Mouse (Mus musculus): Measurements from ENCODE around the gene Rab26. TPM values are rescaled to one million over a fixed set of nuclear protein-coding genes. Genes with fewer than 3 reads are reported as not detected.

Gene Rab26
- 0.42 TPM for polyA plus RNA-seq (2012; fragmentation: generic; extraction: Trizol)
- long read RNA-seq, experiment 1, partial matches to known transcripts = 0 of 1 reads
- long read RNA-seq, experiment 1, other reads (novel, unspliced or antisense) = 0 of 1 reads
- long read RNA-seq, experiment 2, partial matches to known transcripts = 0 of 1 reads
- long read RNA-seq, experiment 2, other reads (novel, unspliced or antisense) = 0 of 1 reads

DNA sequence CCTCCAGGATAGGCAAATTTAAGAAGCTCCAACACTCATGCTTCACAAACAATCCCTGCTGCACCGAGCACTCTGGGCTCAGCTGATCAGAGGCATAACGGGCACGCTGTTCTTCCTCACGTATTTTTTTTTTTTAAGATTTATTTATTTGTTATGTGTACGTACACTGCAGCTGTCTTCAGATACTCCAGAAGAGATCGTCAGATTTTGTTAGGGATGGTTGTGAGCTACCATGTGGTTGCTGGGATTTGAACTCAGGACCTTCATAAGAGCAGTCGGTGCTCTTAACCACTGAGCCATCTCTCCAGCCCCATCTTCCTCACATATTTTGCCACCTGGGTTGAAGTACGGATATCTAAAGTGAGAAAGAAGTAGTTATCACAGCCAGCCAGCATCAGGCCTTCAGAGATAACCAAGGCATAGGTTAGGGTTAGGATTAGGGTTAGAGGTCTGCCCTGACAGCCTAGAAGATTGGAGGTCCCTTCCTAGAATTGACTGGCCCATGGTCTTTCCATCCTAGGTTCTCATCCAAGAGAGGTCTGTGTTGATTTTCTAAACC is at the start of gene Rab26:
Gene Rab26, minus strand, starts transcription at position 51 of the 559 bp plus-strand sequence.
- H3K27me3 ChIP-seq (ENCODE audit: control insufficient read depth, insufficient read depth, insufficient read length) = no peaks in the 10 kb centered on the region
- H3K4me3 ChIP-seq (ENCODE audit: insufficient read depth, poor library complexity, severe bottlenecking) = no peak within 1 kb of the TSS
- peaks cover 8% of the 10 kb centered on the region for H3K36me3 ChIP-seq (ENCODE audit: control insufficient read depth, insufficient read depth)
- H3ac ChIP-seq (ENCODE audit: control insufficient read depth, insufficient read length, low read depth) = no peak within 1 kb of the TSS
- H3K79me2 ChIP-seq (ENCODE audit: control insufficient read depth, insufficient read depth) = peaks cover 8% of the 10 kb centered on the region
- H3K79me3 ChIP-seq (ENCODE audit: low read depth) = peaks cover 6% of the 10 kb centered on the region
- TF ChIP-seq USF1 (IDR thresholded peaks at IDR 0.05; ENCODE audit: low read depth) = no peak
- TF ChIP-seq FOSL1 (IDR thresholded peaks at IDR 0.05; ENCODE audit: insufficient read depth, low read length, poor library complexity, severe bottlenecking) = no peak

- Histone ChIP-seq H3K79me2 (ENCODE audit: control insufficient read depth, insufficient read depth) (no peaks in the 10 kb centered on the region), H3ac (ENCODE audit: control insufficient read depth, insufficient read length, low read depth) (no peak overlapping the region), H3K4me3 (ENCODE audit: insufficient read depth, poor library complexity, severe bottlenecking) (no peak overlapping the region), H3K27me3 (ENCODE audit: control insufficient read depth, insufficient read depth, insufficient read length) (no peaks in the 10 kb centered on the region), H3K36me3 (ENCODE audit: control insufficient read depth, insufficient read depth) (peaks cover 32% of the 10 kb centered on the region), H3K79me3 (ENCODE audit: low read depth) (no peaks in the 10 kb centered on the region)
- no peak for TF ChIP-seq MYOG (IDR thresholded peaks at IDR 0.05; ENCODE audit: control insufficient read depth, extremely low read depth, insufficient read length)
- TF ChIP-seq MYOD1 (IDR thresholded peaks at IDR 0.05; ENCODE audit: control insufficient read depth, insufficient read length, low read depth) = no peak
- TF ChIP-seq FOSL1 (IDR thresholded peaks at IDR 0.05; ENCODE audit: insufficient read depth, low read length, poor library complexity, severe bottlenecking) = no peak
Measured at GRCm38 (mm10) chr17:24580287-24580686, 46.3 kb upstream of the Rab26 start.

DNA sequence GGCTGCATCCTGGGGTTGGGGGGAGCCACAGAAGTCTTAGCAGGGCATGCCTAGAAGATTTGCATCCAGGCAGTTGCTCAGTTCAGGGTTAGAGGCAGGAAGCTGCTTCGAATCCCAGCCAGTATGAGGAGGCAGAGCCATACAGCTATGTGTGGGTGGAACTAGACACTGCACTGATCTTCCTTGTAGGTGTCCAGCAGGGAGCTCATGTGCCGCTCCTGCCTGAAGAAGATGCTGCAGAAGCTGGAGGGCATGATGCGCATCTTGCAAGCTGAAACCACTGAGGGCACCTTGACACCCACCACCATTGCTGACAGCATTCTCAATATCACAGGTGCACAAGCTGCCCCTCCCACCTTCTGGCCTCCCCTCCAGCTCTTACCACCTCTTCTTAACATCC is 45.5 kb upstream of the Rab26 start:
- H3K27me3 ChIP-seq (ENCODE audit: control insufficient read depth, insufficient read depth, insufficient read length) = no peaks in the 10 kb centered on the region
- TF ChIP-seq USF1 (IDR thresholded peaks at IDR 0.05; ENCODE audit: low read depth) = no peak
- no peak for TF ChIP-seq FOSL1 (IDR thresholded peaks at IDR 0.05; ENCODE audit: insufficient read depth, low read length, poor library complexity, severe bottlenecking)
- TF ChIP-seq MAX (IDR thresholded peaks at IDR 0.05) = no peak
- TF ChIP-seq MYOG (IDR thresholded peaks at IDR 0.05; ENCODE audit: control insufficient read depth, extremely low read depth, insufficient read length) = no peak
- no peak for TF ChIP-seq MYOD1 (IDR thresholded peaks at IDR 0.05; ENCODE audit: control insufficient read depth, insufficient read length, low read depth)
- no peak for TF ChIP-seq CTCF (IDR thresholded peaks at IDR 0.05; ENCODE audit: control insufficient read depth, insufficient read depth, insufficient read length)
- TF ChIP-seq CEBPB (IDR thresholded peaks at IDR 0.05; ENCODE audit: low read depth) = no peak
- no peak overlapping the region for H3K4me3 ChIP-seq (ENCODE audit: insufficient read depth, poor library complexity, severe bottlenecking)
- H3K79me2 ChIP-seq (ENCODE audit: control insufficient read depth, insufficient read depth) = no peaks in the 10 kb centered on the region
- H3K36me3 ChIP-seq (ENCODE audit: control insufficient read depth, insufficient read depth) = peaks cover 32% of the 10 kb centered on the region
- no peak overlapping the region for H3ac ChIP-seq (ENCODE audit: control insufficient read depth, insufficient read length, low read depth)
- no peaks in the 10 kb centered on the region for H3K79me3 ChIP-seq (ENCODE audit: low read depth)

DNA sequence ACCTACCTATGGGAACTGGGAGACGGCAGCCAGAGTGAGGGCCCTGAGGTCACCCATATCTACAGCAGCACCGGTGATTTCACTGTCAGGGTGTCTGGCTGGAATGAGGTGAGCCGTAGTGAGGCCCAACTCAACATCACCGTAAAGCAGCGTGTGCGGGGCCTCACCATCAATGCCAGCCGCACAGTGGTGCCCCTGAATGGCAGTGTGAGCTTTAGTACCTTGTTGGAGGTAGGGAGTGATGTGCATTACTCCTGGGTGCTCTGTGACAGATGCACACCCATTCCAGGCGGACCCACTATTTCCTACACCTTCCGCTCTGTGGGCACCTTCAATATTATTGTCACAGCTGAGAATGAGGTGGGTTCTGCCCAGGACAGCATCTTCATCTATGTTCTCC is 39.8 kb upstream of the Rab26 start:
- no peaks in the 10 kb centered on the region for H3K27me3 ChIP-seq (ENCODE audit: control insufficient read depth, insufficient read depth, insufficient read length)
- H3K36me3 ChIP-seq (ENCODE audit: control insufficient read depth, insufficient read depth) = peaks cover 42% of the 10 kb centered on the region
- H3K79me2 ChIP-seq (ENCODE audit: control insufficient read depth, insufficient read depth) = no peaks in the 10 kb centered on the region
- no peak overlapping the region for H3K4me3 ChIP-seq (ENCODE audit: insufficient read depth, poor library complexity, severe bottlenecking)
- H3ac ChIP-seq (ENCODE audit: control insufficient read depth, insufficient read length, low read depth) = no peak overlapping the region
- no peak for TF ChIP-seq FOSL1 (IDR thresholded peaks at IDR 0.05; ENCODE audit: insufficient read depth, low read length, poor library complexity, severe bottlenecking)
- TF ChIP-seq MYOG (IDR thresholded peaks at IDR 0.05; ENCODE audit: control insufficient read depth, extremely low read depth, insufficient read length) = no peak
- no peak for TF ChIP-seq MYOD1 (IDR thresholded peaks at IDR 0.05; ENCODE audit: control insufficient read depth, insufficient read length, low read depth)
- TF ChIP-seq MAX (IDR thresholded peaks at IDR 0.05) = no peak
- TF ChIP-seq USF1 (IDR thresholded peaks at IDR 0.05; ENCODE audit: low read depth) = no peak
- TF ChIP-seq CEBPB (IDR thresholded peaks at IDR 0.05; ENCODE audit: low read depth) = no peak
- TF ChIP-seq CTCF (IDR thresholded peaks at IDR 0.05; ENCODE audit: control insufficient read depth, insufficient read depth, insufficient read length) = no peak
- H3K79me3 ChIP-seq (ENCODE audit: low read depth) = no peaks in the 10 kb centered on the region

- no peaks in the 10 kb centered on the region for H3K27me3 ChIP-seq (ENCODE audit: control insufficient read depth, insufficient read depth, insufficient read length)
- peaks cover 43% of the 10 kb centered on the region for H3K36me3 ChIP-seq (ENCODE audit: control insufficient read depth, insufficient read depth)
- H3K79me3 ChIP-seq (ENCODE audit: low read depth) = no peaks in the 10 kb centered on the region
- no peak overlapping the region for H3ac ChIP-seq (ENCODE audit: control insufficient read depth, insufficient read length, low read depth)
- no peak overlapping the region for H3K4me3 ChIP-seq (ENCODE audit: insufficient read depth, poor library complexity, severe bottlenecking)
- H3K79me2 ChIP-seq (ENCODE audit: control insufficient read depth, insufficient read depth) = peaks cover 6% of the 10 kb centered on the region
- TF ChIP-seq FOSL1 (IDR thresholded peaks at IDR 0.05; ENCODE audit: insufficient read depth, low read length, poor library complexity, severe bottlenecking) (no peak), MYOG (IDR thresholded peaks at IDR 0.05; ENCODE audit: control insufficient read depth, extremely low read depth, insufficient read length) (no peak), MAX (IDR thresholded peaks at IDR 0.05) (no peak), USF1 (IDR thresholded peaks at IDR 0.05; ENCODE audit: low read depth) (no peak), CTCF (IDR thresholded peaks at IDR 0.05; ENCODE audit: control insufficient read depth, insufficient read depth, insufficient read length) (no peak), CEBPB (IDR thresholded peaks at IDR 0.05; ENCODE audit: low read depth) (no peak)
Measured at GRCm38 (mm10) chr17:24572651-24573245, 38.7 kb upstream of the Rab26 start.

DNA sequence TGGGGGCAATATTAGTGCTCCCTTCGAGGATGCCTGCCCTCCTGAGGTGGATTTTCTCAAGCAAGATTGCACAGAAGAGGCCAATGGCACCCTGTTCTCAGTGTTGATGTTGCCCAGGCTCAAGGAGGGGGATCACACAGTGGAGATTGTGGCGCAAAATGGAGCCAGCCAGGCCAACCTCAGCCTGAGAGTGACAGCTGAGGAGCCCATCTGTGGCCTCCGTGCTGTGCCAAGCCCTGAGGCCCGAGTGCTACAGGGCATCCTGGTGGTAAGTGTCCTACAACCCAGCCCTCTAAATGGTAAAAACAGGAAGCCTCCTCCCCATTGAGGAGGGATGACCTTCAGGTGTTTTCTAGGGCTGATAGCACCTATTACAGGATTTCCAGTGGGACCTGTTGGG is 35.8 kb upstream of the Rab26 start:
- Histone ChIP-seq H3K36me3 (ENCODE audit: control insufficient read depth, insufficient read depth) (peaks cover 70% of the 10 kb centered on the region), H3K4me3 (ENCODE audit: insufficient read depth, poor library complexity, severe bottlenecking) (no peak overlapping the region), H3K79me3 (ENCODE audit: low read depth) (no peaks in the 10 kb centered on the region), H3K79me2 (ENCODE audit: control insufficient read depth, insufficient read depth) (peaks cover 26% of the 10 kb centered on the region), H3K27me3 (ENCODE audit: control insufficient read depth, insufficient read depth, insufficient read length) (no peaks in the 10 kb centered on the region), H3ac (ENCODE audit: control insufficient read depth, insufficient read length, low read depth) (no peak overlapping the region)
- no peak for TF ChIP-seq MYOD1 (IDR thresholded peaks at IDR 0.05; ENCODE audit: control insufficient read depth, insufficient read length, low read depth)
- TF ChIP-seq USF1 (IDR thresholded peaks at IDR 0.05; ENCODE audit: low read depth) = no peak
- no peak for TF ChIP-seq MAX (IDR thresholded peaks at IDR 0.05)
- TF ChIP-seq CTCF (IDR thresholded peaks at IDR 0.05; ENCODE audit: control insufficient read depth, insufficient read depth, insufficient read length) = no peak
- no peak for TF ChIP-seq CEBPB (IDR thresholded peaks at IDR 0.05; ENCODE audit: low read depth)
- TF ChIP-seq FOSL1 (IDR thresholded peaks at IDR 0.05; ENCODE audit: insufficient read depth, low read length, poor library complexity, severe bottlenecking) = no peak
- no peak for TF ChIP-seq MYOG (IDR thresholded peaks at IDR 0.05; ENCODE audit: control insufficient read depth, extremely low read depth, insufficient read length)

All from C2C12 (cell line).